Mouse (Mus musculus) stomach, embryonic 14.5 days (tissue): Measurements from ENCODE around the gene Itga5. TPM values are rescaled to one million over a fixed set of nuclear protein-coding genes. Genes with fewer than 3 reads are reported as not detected.

Source experiments
- ATAC-seq: fragments of 200-750 bp; cut with Nextera tagmentation; 2 replicates; pipeline ENCODE4 v1.8.0; 2017; ENCODE audit warnings: low read depth, moderate TSS enrichment; ENCODE audit not compliant: insufficient number of reproducible peaks, insufficient read depth, low FRiP score
- H3K27ac ChIP-seq: fragments of 300-500 bp; sonication (generic); 2 replicates; pipeline ENCODE4 v1.5.1; 2014; ENCODE audit warnings: mild to moderate bottlenecking, low read length, moderate library complexity, mixed read lengths
- H3K27me3 ChIP-seq: fragments of 300-500 bp; sonication (generic); 2 replicates; pipeline ENCODE4 v1.6.1; 2014; ENCODE audit warnings: low read length, control low read depth, mixed read lengths; ENCODE audit not compliant: control insufficient read depth, insufficient read depth
- H3K36me3 ChIP-seq: fragments of 300-500 bp; sonication (generic); 2 replicates; pipeline ENCODE4 v1.6.1; 2014; ENCODE audit warnings: mild to moderate bottlenecking, control low read depth, low read length, moderate library complexity, mixed read lengths; ENCODE audit not compliant: control insufficient read depth, insufficient read depth
- H3K4me1 ChIP-seq: fragments of 300-500 bp; sonication (generic); 2 replicates; pipeline ENCODE4 v1.6.1; 2014; ENCODE audit warnings: low read length, control low read depth, mixed read lengths; ENCODE audit not compliant: control insufficient read depth, insufficient read depth
- H3K4me2 ChIP-seq: fragments of 300-500 bp; sonication (generic); replicated peaks from 2 replicates; pipeline ENCODE4 v1.6.1; 2014; ENCODE audit warnings: low read depth, low read length, control low read depth
- H3K4me3 ChIP-seq: fragments of 300-500 bp; sonication (generic); 2 replicates; pipeline ENCODE4 v1.5.1; 2014; ENCODE audit warnings: low read depth, low read length, control low read depth
- H3K9ac ChIP-seq: fragments of 300-500 bp; sonication (generic); replicated peaks from 2 replicates; pipeline ENCODE4 v1.6.1; 2014; ENCODE audit warnings: low read depth, mild to moderate bottlenecking, control low read depth, low read length, moderate library complexity, mixed read lengths
- H3K9me3 ChIP-seq: fragments of 300-500 bp; sonication (generic); 2 replicates; pipeline ENCODE4 v1.6.1; 2016; ENCODE audit warnings: low read depth, low read length, control low read depth; ENCODE audit not compliant: control insufficient read depth
- WGBS: fragments of 180-500 bp; shearing (Covaris S2); extraction: QIAGEN DNeasy Blood & Tissue Kit; methylation state at CpG from one replicate; pipeline ENCODE4 v1.1.7; 2014; 5-methylcytosine and 5-hydroxymethylcytosine counted together
- polyA plus RNA-seq: library from polyadenylated mRNA; unstranded; fragments of >200 nt; fragmentation: Nextera tagmentation; extraction: Ambion mirVana; gene quantifications from 2 replicates; pipeline ENCODE4 v1.2.1, GENCODE M21; 2014

Gene Itga5
- polyA plus RNA-seq, 1 experiment from 2014 or later = 67.5 TPM

- Histone ChIP-seq H3K9me3 (no peaks in the 10 kb centered on the region), H3K4me1 (peaks cover 24% of the 10 kb centered on the region), H3K27me3 (no peaks in the 10 kb centered on the region), H3K27ac (no peak overlapping the region), H3K36me3 (peaks cover 9% of the 10 kb centered on the region), H3K4me3 (no peak overlapping the region), H3K4me2 (no peak overlapping the region), H3K9ac (no peak overlapping the region)
- ATAC-seq = no peak
- 89% methylated on average over 5 of the region's 5 CpGs for WGBS
These were observed 6.5 kb downstream of the Itga5 start for GRCm38 (mm10) chr15:103359869-103360602.

GRCm38 (mm10) chr15:103359122-103359510, 7.4 kb downstream of the Itga5 start:
- Histone ChIP-seq H3K27me3 (no peaks in the 10 kb centered on the region), H3K4me3 (no peak overlapping the region), H3K27ac (no peak overlapping the region), H3K4me1 (peaks cover 15% of the 10 kb centered on the region), H3K4me2 (no peak overlapping the region), H3K9ac (no peak overlapping the region), H3K9me3 (no peaks in the 10 kb centered on the region), H3K36me3 (peaks cover 17% of the 10 kb centered on the region)
- no peak for ATAC-seq
- WGBS = 38% methylated on average over 1 of the region's 1 CpGs

DNA sequence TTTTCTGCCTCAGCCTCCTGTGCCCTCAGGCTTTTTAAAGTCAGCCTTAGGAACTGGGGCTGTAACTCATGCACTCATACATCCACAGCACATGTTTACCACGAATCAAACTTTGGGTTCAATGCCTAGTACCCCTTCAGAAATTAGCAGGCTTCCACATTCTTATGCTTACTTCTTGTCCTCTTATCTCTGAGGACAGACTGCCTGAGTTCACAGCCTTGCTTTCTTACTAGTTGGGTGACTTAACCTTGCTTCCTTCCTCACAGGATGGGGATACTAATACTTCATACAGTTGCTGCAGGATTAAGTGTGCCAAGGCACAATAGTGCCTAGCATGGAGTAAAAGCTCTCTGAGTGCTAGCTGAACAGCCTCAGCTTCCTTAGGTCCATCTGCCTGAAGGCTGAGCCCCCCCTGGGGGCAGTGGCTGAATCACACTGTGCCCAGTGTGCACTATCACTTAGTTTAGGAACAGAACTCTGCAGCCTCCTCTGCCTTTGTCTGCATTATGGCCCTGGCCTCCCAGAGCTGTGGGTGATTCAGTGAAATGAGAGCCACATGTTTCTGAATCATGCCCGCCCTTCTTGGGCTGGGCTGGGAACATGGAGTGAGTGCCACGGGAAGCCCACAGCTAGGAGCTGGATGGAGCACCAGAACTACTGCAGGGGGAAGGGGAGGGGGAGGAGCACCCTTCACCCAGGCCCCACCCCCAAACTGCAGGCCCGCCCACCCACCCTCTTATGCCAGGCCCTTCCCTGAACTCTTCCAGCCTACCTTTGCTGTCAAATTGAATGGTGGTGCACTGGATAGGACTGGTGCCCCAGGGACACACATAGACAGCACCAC, 8.1 kb downstream of the Itga5 start:
- no peaks in the 10 kb centered on the region for H3K9me3 ChIP-seq
- H3K27ac ChIP-seq = no peak overlapping the region
- peaks cover 10% of the 10 kb centered on the region; the same call in 1 of the 2 replicates for H3K4me1 ChIP-seq
- H3K4me2 ChIP-seq = no peak overlapping the region
- peaks cover 23% of the 10 kb centered on the region for H3K36me3 ChIP-seq
- ATAC-seq = peak; percentile 50; the same call in 1 of the 2 replicates
- no peak overlapping the region for H3K9ac ChIP-seq
- H3K27me3 ChIP-seq = no peaks in the 10 kb centered on the region
- H3K4me3 ChIP-seq = no peak overlapping the region
- WGBS = 39% methylated on average over 4 of the region's 4 CpGs

- no peak overlapping the region for H3K27ac ChIP-seq
- WGBS = 81% methylated on average over 4 of the region's 4 CpGs
These were observed 8.7 kb downstream of the Itga5 start for GRCm38 (mm10) chr15:103357817-103358216.

GRCm38 (mm10) chr15:103356130-103356529, 10.4 kb downstream of the Itga5 start:
- no peak overlapping the region for H3K9ac ChIP-seq
- H3K4me3 ChIP-seq = no peak overlapping the region
- no peaks in the 10 kb centered on the region for H3K9me3 ChIP-seq
- H3K27ac ChIP-seq = no peak overlapping the region
- no peak for ATAC-seq
- H3K4me2 ChIP-seq = no peak overlapping the region
- H3K36me3 ChIP-seq = peaks cover 36% of the 10 kb centered on the region
- H3K4me1 ChIP-seq = peaks cover 10% of the 10 kb centered on the region; the same call in 1 of the 2 replicates
- no peaks in the 10 kb centered on the region for H3K27me3 ChIP-seq
- WGBS = 68% methylated on average over 4 of the region's 4 CpGs

More at GRCm38 (mm10) chr15:103357817-103358216, 8.7 kb downstream of the Itga5 start:
- H3K4me3 ChIP-seq = no peak overlapping the region
- H3K9ac ChIP-seq = no peak overlapping the region
- no peak overlapping the region for H3K4me2 ChIP-seq
- H3K36me3 ChIP-seq = peaks cover 23% of the 10 kb centered on the region
- no peak for ATAC-seq
- no peaks in the 10 kb centered on the region for H3K27me3 ChIP-seq
- peaks cover 10% of the 10 kb centered on the region; the same call in 1 of the 2 replicates for H3K4me1 ChIP-seq
- H3K9me3 ChIP-seq = no peaks in the 10 kb centered on the region

GRCm38 (mm10) chr15:103355420-103355819, 11.1 kb downstream of the Itga5 start:
- Histone ChIP-seq H3K4me2 (no peak overlapping the region), H3K4me1 (peaks cover 10% of the 10 kb centered on the region; the same call in 1 of the 2 replicates), H3K36me3 (peaks cover 43% of the 10 kb centered on the region), H3K27ac (no peak overlapping the region), H3K27me3 (no peaks in the 10 kb centered on the region), H3K9me3 (no peaks in the 10 kb centered on the region), H3K9ac (no peak overlapping the region), H3K4me3 (no peak overlapping the region)
- ATAC-seq = no peak
- 86% methylated on average over 4 of the region's 4 CpGs for WGBS

GRCm38 (mm10) chr15:103354690-103355089, 11.9 kb downstream of the Itga5 start:
- no peak overlapping the region for H3K4me2 ChIP-seq
- no peaks in the 10 kb centered on the region for H3K9me3 ChIP-seq
- WGBS = 85% methylated on average over 2 of the region's 2 CpGs
- peaks cover 50% of the 10 kb centered on the region for H3K36me3 ChIP-seq
- no peak overlapping the region for H3K27ac ChIP-seq
- no peak for ATAC-seq
- H3K4me1 ChIP-seq = peaks cover 10% of the 10 kb centered on the region; the same call in 1 of the 2 replicates
- H3K9ac ChIP-seq = no peak overlapping the region
- H3K4me3 ChIP-seq = no peak overlapping the region
- H3K27me3 ChIP-seq = no peaks in the 10 kb centered on the region

- WGBS = 96% methylated on average over 11 of the region's 11 CpGs
- no peaks in the 10 kb centered on the region for H3K9me3 ChIP-seq
- peaks cover 60% of the 10 kb centered on the region for H3K36me3 ChIP-seq
These were observed 12.9 kb downstream of the Itga5 start for GRCm38 (mm10) chr15:103353511-103354256.

More at GRCm38 (mm10) chr15:103353511-103354256, 12.9 kb downstream of the Itga5 start:
- no peaks in the 10 kb centered on the region for H3K27me3 ChIP-seq
- 0 out of 2 replicates have a peak, but pooled peaks cover 3% of the 10 kb centered on the region for H3K4me1 ChIP-seq
- no peak overlapping the region for H3K4me3 ChIP-seq
- ATAC-seq = no peak
- no peak overlapping the region for H3K9ac ChIP-seq
- no peak overlapping the region for H3K4me2 ChIP-seq
- no peak overlapping the region for H3K27ac ChIP-seq
